Mouse (Mus musculus): ENCODE results near the gene Aplp2.

DNA sequence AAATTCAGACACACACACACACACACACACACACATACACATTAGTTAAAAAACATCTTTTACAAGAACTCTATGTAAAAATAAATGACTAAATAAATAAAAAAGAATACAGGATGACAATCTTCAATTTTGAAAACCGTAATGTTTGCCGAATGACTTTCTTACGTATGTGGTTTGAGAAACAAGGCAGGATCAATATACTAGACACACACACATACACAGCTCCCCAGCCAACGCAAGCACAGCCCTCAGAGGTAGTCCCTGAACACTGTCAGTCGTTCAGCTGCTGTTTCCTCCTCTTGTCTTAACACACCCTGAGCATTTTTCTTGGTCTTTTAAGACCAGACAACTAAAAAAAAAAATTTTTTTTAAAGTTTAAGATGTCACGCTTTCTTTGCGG lies 19.2 kb downstream of the Aplp2 start:
- TF ChIP-seq POLR2A (IDR thresholded peaks at IDR 0.05; ENCODE audit: low read depth, low read length) (no peak), CTCF (IDR thresholded peaks at IDR 0.05; ENCODE audit: extremely low read depth, insufficient read depth, insufficient read length, insufficient replicate concordance) (no peak)

All from spleen, adult 2 months (tissue).